Mouse (Mus musculus) lung, postnatal 14 days (tissue): ENCODE measurements around the gene Ccdc3.
"Not testable (repeated sequence)": the region's sequence is repeated elsewhere in the genome, so short reads cannot be mapped to it uniquely, and the experiment has no call there.

Experiments used
- DNase-seq: peaks from one replicate; pipeline ENCODE4 v3.0.0; 2021

Ccdc3 gene

DNA sequence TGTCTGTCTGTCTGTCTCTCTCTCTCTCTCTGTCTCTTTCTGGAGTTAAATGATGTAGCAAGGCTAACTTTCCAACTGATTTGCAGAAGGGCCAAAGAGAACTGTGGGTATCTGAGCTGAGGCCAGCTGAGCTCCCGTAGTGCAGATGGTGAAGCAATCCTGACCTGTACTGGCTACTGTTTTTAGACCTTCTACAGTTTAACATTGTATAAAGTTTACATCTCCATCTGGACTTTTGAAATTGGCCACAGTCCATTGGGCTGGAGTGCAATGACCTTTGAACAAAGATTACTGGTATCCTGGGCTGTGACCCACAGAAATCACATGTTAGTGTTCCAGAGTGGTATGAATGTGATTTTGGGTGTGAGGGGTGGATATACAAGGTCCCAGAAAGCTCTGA is 81.6 kb downstream of the Ccdc3 start:
- peak; percentile 12 for DNase-seq

- no peak for DNase-seq
Measured at GRCm38 (mm10) chr2:5219847-5220375, 82.3 kb downstream of the Ccdc3 start.

- no peak for DNase-seq
Measured at GRCm38 (mm10) chr2:5222571-5222970, 85.0 kb downstream of the Ccdc3 start.

- no peak for DNase-seq
Measured at GRCm38 (mm10) chr2:5236846-5237482, 99.4 kb downstream of the Ccdc3 start.

GRCm38 (mm10) chr2:5237870-5238269 is 100.3 kb downstream of the Ccdc3 start:
- DNase-seq: no peak

DNA sequence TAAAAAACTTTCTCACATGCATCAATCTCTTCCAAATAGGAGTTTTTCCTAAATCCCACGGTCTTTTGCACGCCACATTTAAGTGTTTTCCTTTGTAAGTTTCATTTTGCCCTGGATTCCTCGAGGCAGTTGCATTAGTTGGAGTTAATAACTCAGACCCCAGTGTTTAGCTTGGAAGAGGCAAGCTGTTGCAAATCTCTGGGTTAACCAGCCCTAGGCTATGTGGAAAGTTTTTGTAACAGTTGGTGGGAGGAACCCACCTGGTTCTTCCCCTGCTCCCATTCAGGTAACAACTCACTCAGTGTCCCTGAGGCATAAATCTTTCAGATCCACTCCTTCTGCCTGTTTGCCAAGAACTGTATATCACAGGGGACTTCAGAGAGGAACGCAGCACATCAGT is 101.9 kb downstream of the Ccdc3 start:
- no peak for DNase-seq

- peak; percentile 27 for DNase-seq
Measured at GRCm38 (mm10) chr2:5241469-5241897, 103.9 kb downstream of the Ccdc3 start.

- DNase-seq: not testable (repeated sequence)
Measured at GRCm38 (mm10) chr2:5249199-5249598, 111.6 kb downstream of the Ccdc3 start.

- peak; percentile 74 for DNase-seq
Measured at GRCm38 (mm10) chr2:5249969-5250368, 112.4 kb downstream of the Ccdc3 start.

DNA sequence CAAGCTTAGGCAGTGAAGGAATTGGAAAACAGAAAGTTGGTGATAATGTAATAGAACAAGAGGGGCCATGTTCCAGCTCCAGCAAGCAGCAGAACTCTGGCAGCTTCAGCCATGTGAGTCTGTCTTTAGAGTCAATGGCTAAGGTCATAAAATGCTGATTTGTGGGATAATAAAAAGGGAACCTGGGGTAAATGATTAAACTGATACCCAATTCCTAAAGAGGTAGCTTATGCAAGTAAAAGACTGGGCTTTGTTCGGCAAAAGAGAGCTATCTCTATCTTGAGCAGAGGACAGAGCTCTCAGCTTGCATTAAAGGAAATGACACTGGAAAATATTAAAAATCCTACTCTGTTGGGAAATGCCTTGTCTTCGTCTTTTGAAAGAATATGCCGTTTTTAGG is 120.7 kb downstream of the Ccdc3 start:
- no peak for DNase-seq

- DNase-seq: no peak
Measured at GRCm38 (mm10) chr2:5262279-5262678, 124.7 kb downstream of the Ccdc3 start.

DNA sequence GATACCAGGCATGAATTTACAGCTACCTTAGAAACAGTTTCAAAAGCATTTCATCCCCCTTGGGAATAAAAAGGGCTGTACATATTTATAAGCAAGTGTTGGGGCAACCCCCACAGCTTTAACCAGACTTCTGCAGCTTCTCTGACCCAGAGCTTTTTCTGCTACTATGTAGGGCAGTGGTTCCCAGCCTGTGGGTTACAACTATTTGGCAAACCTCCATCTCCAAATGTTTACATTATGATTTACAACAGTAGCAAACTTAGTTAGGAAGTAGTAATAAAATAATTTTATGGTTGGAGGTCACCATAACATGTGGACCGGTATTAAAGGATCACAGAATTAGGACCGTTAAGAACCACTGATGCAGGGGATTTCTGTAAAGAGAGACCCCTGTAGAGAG is 130.4 kb downstream of the Ccdc3 start:
- no peak for DNase-seq
